ENCODE assay signal across 8 mouse cellular contexts in genomic region chr7:25219756-25220456, GRCm38 (mm10). TPM values are rescaled to one million over a fixed set of nuclear protein-coding genes. Genes with fewer than 3 reads are reported as not detected.
DNase-seq lines count a peak whose midpoint lies in the region; ATAC-seq lines count a peak whose summit lies in the region.

No protein-coding gene starts in this region.

- ATAC-seq in heart, embryonic 16.5 days (replicated peaks; ENCODE audit: extremely low read depth, insufficient read depth, low FRiP score) = peak; percentile 76
- ATAC-seq in liver, embryonic 15.5 days (ENCODE audit: insufficient read depth) = peak; percentile 62
- ATAC-seq in neural tube, embryonic 12.5 days (ENCODE audit: low FRiP score, low read depth) = peak; percentile 73

- peak overlapping the region; percentile 96 for H3K27ac ChIP-seq in forebrain, embryonic 10.5 days
- H3K27ac ChIP-seq in heart, embryonic 16.5 days (ENCODE audit: low read length) = peak overlapping the region; percentile 84
- peak overlapping the region; percentile 96 for H3K27ac ChIP-seq in liver, embryonic 15.5 days (replicated peaks)
- no peak overlapping the region; the same call in 1 of the 2 replicates for H3K27ac ChIP-seq in neural tube, embryonic 12.5 days

- peak overlapping the region; percentile 96 for H3K4me2 ChIP-seq in heart, embryonic 16.5 days (ENCODE audit: low read depth, low read length)
- H3K4me2 ChIP-seq in liver, embryonic 15.5 days = peak overlapping the region; percentile 87
- peak overlapping the region; percentile 98 for H3K4me2 ChIP-seq in neural tube, embryonic 12.5 days (replicated peaks)

- H3K9ac ChIP-seq in heart, embryonic 16.5 days (ENCODE audit: low read length) = peak overlapping the region; percentile 88
- H3K9ac ChIP-seq in liver, embryonic 15.5 days = peak overlapping the region; percentile 92
- peak overlapping the region; percentile 64 for H3K9ac ChIP-seq in neural tube, embryonic 12.5 days

- peak; percentile 96 to 98 for DNase-seq in CD8-positive naive resting alpha-beta T cell, adult 2 months (ENCODE audit: low read depth in 2 of 2, low spot score in 2 of 2)
- DNase-seq in c-Kit-positive CD71-negative TER-119-negative erythroid progenitor cells, embryonic 14.5 days (ENCODE audit: low read depth) = peak; percentile 95
- peak; percentile 95 for DNase-seq in forebrain, embryonic 10.5 days (ENCODE audit: extremely low spot score, low spot score)
- DNase-seq in kidney, postnatal 36 days = peak; percentile 97
- peak; percentile 94 for DNase-seq in telencephalon, adult 2 months (ENCODE audit: low read depth, low spot score)

- H3K4me1 ChIP-seq in forebrain, embryonic 10.5 days = peaks cover 48% of the 10 kb centered on the region
- H3K4me1 ChIP-seq in heart, embryonic 16.5 days (ENCODE audit: control insufficient read depth, insufficient read depth, low read length) = peaks cover 27% of the 10 kb centered on the region
- H3K4me1 ChIP-seq in liver, embryonic 15.5 days (replicated peaks) = peaks cover 65% of the 10 kb centered on the region
- H3K4me1 ChIP-seq in neural tube, embryonic 12.5 days = peaks cover 35% of the 10 kb centered on the region

- peak overlapping the region; percentile 71 for H3K4me3 ChIP-seq in forebrain, embryonic 10.5 days
- H3K4me3 ChIP-seq in heart, embryonic 16.5 days (ENCODE audit: low read length) = peak overlapping the region; percentile 83
- peak overlapping the region; percentile 89 for H3K4me3 ChIP-seq in liver, embryonic 15.5 days (replicated peaks)
- peak overlapping the region; percentile 49 for H3K4me3 ChIP-seq in neural tube, embryonic 12.5 days

- H3K9me3 ChIP-seq in forebrain, embryonic 10.5 days = no peaks in the 10 kb centered on the region
- no peaks in the 10 kb centered on the region for H3K9me3 ChIP-seq in heart, embryonic 16.5 days (replicated peaks; ENCODE audit: control insufficient read depth, low read length)
- H3K9me3 ChIP-seq in liver, embryonic 15.5 days (replicated peaks) = no peaks in the 10 kb centered on the region
- H3K9me3 ChIP-seq in neural tube, embryonic 12.5 days = no peaks in the 10 kb centered on the region

- peaks cover 30% of the 10 kb centered on the region for H3K36me3 ChIP-seq in forebrain, embryonic 10.5 days (replicated peaks)
- H3K36me3 ChIP-seq in heart, embryonic 16.5 days (ENCODE audit: control insufficient read depth, insufficient read depth) = peaks cover 8% of the 10 kb centered on the region
- H3K36me3 ChIP-seq in liver, embryonic 15.5 days (replicated peaks) = peaks cover 56% of the 10 kb centered on the region
- H3K36me3 ChIP-seq in neural tube, embryonic 12.5 days = peaks cover 15% of the 10 kb centered on the region

- H3K27me3 ChIP-seq in forebrain, embryonic 10.5 days (ENCODE audit: poor library complexity, severe bottlenecking) = no peaks in the 10 kb centered on the region
- no peaks in the 10 kb centered on the region for H3K27me3 ChIP-seq in heart, embryonic 16.5 days (ENCODE audit: control insufficient read depth, insufficient read depth, low read length)
- H3K27me3 ChIP-seq in liver, embryonic 15.5 days = no peaks in the 10 kb centered on the region
- no peaks in the 10 kb centered on the region for H3K27me3 ChIP-seq in neural tube, embryonic 12.5 days (replicated peaks)

- WGBS in forebrain, embryonic 10.5 days = 3% methylated on average over 31 of the region's 31 CpGs
- 2% methylated on average over 31 of the region's 31 CpGs for WGBS in heart, embryonic 16.5 days
- WGBS in liver, embryonic 15.5 days (ENCODE audit: insufficient replicate concordance) = under 1% methylated on average over 31 of the region's 31 CpGs
- 3% methylated on average over 31 of the region's 31 CpGs for WGBS in neural tube, embryonic 12.5 days

RNA-seq across cellular contexts. Expression of gene Dedd2, which starts 0.5 kb away (rescaled TPM):
- 8.8 and 10.7 TPM in 2 replicates for polyA plus RNA-seq in forebrain, embryonic 10.5 days (2016; fragmentation: Nextera tagmentation; extraction: Ambion mirVana)
- 8.3 and 8.6 TPM in 2 replicates for polyA plus RNA-seq in heart, embryonic 16.5 days (2015; fragmentation: Nextera tagmentation; extraction: Ambion mirVana)
- polyA plus RNA-seq in liver, embryonic 15.5 days (2015; fragmentation: Nextera tagmentation; extraction: Ambion mirVana) = 35.4 and 39.1 TPM in 2 replicates
- 15.5 and 17.7 TPM in 2 replicates for polyA plus RNA-seq in neural tube, embryonic 12.5 days (2016; fragmentation: Nextera tagmentation; extraction: Ambion mirVana)

RNA-seq across cellular contexts. Expression of gene Zfp526, which starts 1.3 kb away (rescaled TPM):
- 2.6 and 2.9 TPM in 2 replicates for polyA plus RNA-seq in forebrain, embryonic 10.5 days (2016; fragmentation: Nextera tagmentation; extraction: Ambion mirVana)
- polyA plus RNA-seq in heart, embryonic 16.5 days (2015; fragmentation: Nextera tagmentation; extraction: Ambion mirVana) = 2.2 and 2.3 TPM in 2 replicates
- polyA plus RNA-seq in liver, embryonic 15.5 days (2015; fragmentation: Nextera tagmentation; extraction: Ambion mirVana) = 1.8 and 2.1 TPM in 2 replicates
- 2.1 and 2.9 TPM in 2 replicates for polyA plus RNA-seq in neural tube, embryonic 12.5 days (2016; fragmentation: Nextera tagmentation; extraction: Ambion mirVana)

RNA-seq across cellular contexts. Expression of gene Gsk3a, which starts 17.7 kb away (rescaled TPM):
- 10.7 and 10.8 TPM in 2 replicates for polyA plus RNA-seq in forebrain, embryonic 10.5 days (2016; fragmentation: Nextera tagmentation; extraction: Ambion mirVana)
- polyA plus RNA-seq in heart, embryonic 16.5 days (2015; fragmentation: Nextera tagmentation; extraction: Ambion mirVana) = 6.7 and 6.8 TPM in 2 replicates
- 6.4 and 7.4 TPM in 2 replicates for polyA plus RNA-seq in liver, embryonic 15.5 days (2015; fragmentation: Nextera tagmentation; extraction: Ambion mirVana)
- 19.1 and 20.3 TPM in 2 replicates for polyA plus RNA-seq in neural tube, embryonic 12.5 days (2016; fragmentation: Nextera tagmentation; extraction: Ambion mirVana)

RNA-seq across cellular contexts. Expression of gene Erf, which starts 30.7 kb away (rescaled TPM):
- polyA plus RNA-seq in forebrain, embryonic 10.5 days (2016; fragmentation: Nextera tagmentation; extraction: Ambion mirVana) = 8.4 and 10.1 TPM in 2 replicates
- 8.5 and 11.2 TPM in 2 replicates for polyA plus RNA-seq in heart, embryonic 16.5 days (2015; fragmentation: Nextera tagmentation; extraction: Ambion mirVana)
- 4.6 and 4.8 TPM in 2 replicates for polyA plus RNA-seq in liver, embryonic 15.5 days (2015; fragmentation: Nextera tagmentation; extraction: Ambion mirVana)
- polyA plus RNA-seq in neural tube, embryonic 12.5 days (2016; fragmentation: Nextera tagmentation; extraction: Ambion mirVana) = 11.9 and 13.1 TPM in 2 replicates

RNA-seq across cellular contexts. Expression of gene Pou2f2, which starts 40.4 kb away (rescaled TPM):
- 5.5 and 7.0 TPM in 2 replicates for polyA plus RNA-seq in forebrain, embryonic 10.5 days (2016; fragmentation: Nextera tagmentation; extraction: Ambion mirVana)
- 0.42 and 0.58 TPM in 2 replicates for polyA plus RNA-seq in heart, embryonic 16.5 days (2015; fragmentation: Nextera tagmentation; extraction: Ambion mirVana)
- polyA plus RNA-seq in liver, embryonic 15.5 days (2015; fragmentation: Nextera tagmentation; extraction: Ambion mirVana) = 1.6 and 2.1 TPM in 2 replicates
- polyA plus RNA-seq in neural tube, embryonic 12.5 days (2016; fragmentation: Nextera tagmentation; extraction: Ambion mirVana) = 28.1 and 32.6 TPM in 2 replicates
